21 mouse cellular contexts compared by ENCODE assay signal in genomic region chr5:3490358-3490757, GRCm38 (mm10). TPM values are rescaled to one million over a fixed set of nuclear protein-coding genes. Genes with fewer than 3 reads are reported as not detected.
DNase-seq lines count a peak whose midpoint lies in the region; ATAC-seq and TF ChIP-seq lines count a peak whose summit lies in the region.
"Had no signal": no experiment of that assay in that cellular context is flagged by ENCODE, and none has a peak within 500 bp of the region (broad histone marks: within the 10 kb centered on the region; RNA-seq: fewer than 3 reads in every experiment).

No protein-coding gene starts in this region.

- intact Hi-C loops in heart, postnatal 14 days (cut with DNase I), result no loop called here

- no peak for TF ChIP-seq CTCF in lung, embryonic 14.5 days (IDR thresholded peaks at IDR 0.05; ENCODE audit: low read depth)
- no peak for TF ChIP-seq CTCF in cerebellum, adult 2 months (IDR thresholded peaks at IDR 0.05; ENCODE audit: borderline replicate concordance, insufficient read depth, low read depth, low read length)

- no peak overlapping the region for H3K9ac ChIP-seq in lung, embryonic 14.5 days
- H3K9ac ChIP-seq: forebrain, embryonic 12.5 days; heart, embryonic 15.5 days; hindbrain, embryonic 12.5 days; intestine, embryonic 15.5 days; midbrain, embryonic 13.5 days had no signal

- no peak for TF ChIP-seq POLR2A in cerebellum, adult 2 months (IDR thresholded peaks at IDR 0.05; ENCODE audit: borderline replicate concordance, insufficient read depth, low read length)

- no peaks in the 10 kb centered on the region for H3K9me3 ChIP-seq in lung, embryonic 14.5 days (ENCODE audit: low read depth, low read length)
- H3K9me3 ChIP-seq: forebrain, embryonic 12.5 days; heart, embryonic 15.5 days; hindbrain, embryonic 12.5 days; intestine, embryonic 15.5 days; limb, embryonic 10.5 days; midbrain, embryonic 13.5 days had no signal

- peak overlapping the region; percentile 44; the same call in 1 of the 2 replicates for H3K27ac ChIP-seq in lung, embryonic 14.5 days (ENCODE audit: low read depth)
- H3K27ac ChIP-seq in brown adipose tissue, adult 24 weeks (replicated peaks; ENCODE audit: low read depth, low read length), result peak overlapping the region; percentile 2; the same call in 1 of the 2 replicates
- no peak overlapping the region for H3K27ac ChIP-seq in cerebellum, adult 2 months (ENCODE audit: insufficient read depth, low read length)
- H3K27ac ChIP-seq: forebrain, embryonic 12.5 days; heart, embryonic 15.5 days; hindbrain, embryonic 12.5 days; intestine, embryonic 15.5 days; layer of hippocampus, adult 2 months; left cerebral cortex, adult 2 months; midbrain, embryonic 13.5 days had no signal

- peaks cover 8% of the 10 kb centered on the region; the same call in 1 of the 2 replicates for H3K36me3 ChIP-seq in lung, embryonic 14.5 days (ENCODE audit: insufficient read depth)
- H3K36me3 ChIP-seq: forebrain, embryonic 12.5 days; hindbrain, embryonic 12.5 days; intestine, embryonic 15.5 days; midbrain, embryonic 13.5 days had no signal

- no peak overlapping the region for H3K4me2 ChIP-seq in lung, embryonic 14.5 days
- H3K4me2 ChIP-seq: forebrain, embryonic 12.5 days; heart, embryonic 15.5 days; hindbrain, embryonic 12.5 days; intestine, embryonic 15.5 days; midbrain, embryonic 13.5 days had no signal

- no peak overlapping the region for H3K4me3 ChIP-seq in lung, embryonic 14.5 days (ENCODE audit: low read depth, low read length)
- H3K4me3 ChIP-seq in brown adipose tissue, adult 24 weeks (ENCODE audit: insufficient read depth, low read depth, low read length), result no peak overlapping the region
- no peak overlapping the region for H3K4me3 ChIP-seq in cerebellum, adult 2 months (replicated peaks; ENCODE audit: insufficient read depth, low read depth, low read length)
- H3K4me3 ChIP-seq: forebrain, embryonic 12.5 days; heart, embryonic 15.5 days; hindbrain, embryonic 12.5 days; intestine, embryonic 15.5 days; layer of hippocampus, adult 2 months; left cerebral cortex, adult 2 months; limb, embryonic 10.5 days; midbrain, embryonic 13.5 days had no signal

- H3K27me3 ChIP-seq in lung, embryonic 14.5 days (ENCODE audit: insufficient read depth, low read length), result no peaks in the 10 kb centered on the region
- no peaks in the 10 kb centered on the region for H3K27me3 ChIP-seq in cerebellum, adult 2 months (ENCODE audit: control insufficient read depth, insufficient read depth, low read length)
- H3K27me3 ChIP-seq: forebrain, embryonic 12.5 days; heart, embryonic 15.5 days; hindbrain, embryonic 12.5 days; intestine, embryonic 15.5 days; midbrain, embryonic 13.5 days had no signal

- peaks cover 11% of the 10 kb centered on the region for H3K4me1 ChIP-seq in lung, embryonic 14.5 days (ENCODE audit: insufficient read depth)
- H3K4me1 ChIP-seq in brown adipose tissue, adult 24 weeks (ENCODE audit: control insufficient read depth, insufficient read depth, insufficient read length, low read length), result peaks cover 15% of the 10 kb centered on the region; the same call in 1 of the 2 replicates
- no peaks in the 10 kb centered on the region for H3K4me1 ChIP-seq in cerebellum, adult 2 months (ENCODE audit: control insufficient read depth, insufficient read depth, low read length)
- H3K4me1 ChIP-seq: forebrain, embryonic 12.5 days; hindbrain, embryonic 12.5 days; midbrain, embryonic 13.5 days had no signal

- DNase-seq in heart, adult 9 months (ENCODE audit: low spot score in 2 of 2), result peak; percentile 40 to 55
- no peak for DNase-seq in heart, postnatal 14 days
- no peak for DNase-seq in lung, embryonic 14.5 days
- no peak for DNase-seq in lung, postnatal 10 days
- no peak for DNase-seq in Muller cell, postnatal 12 days (ENCODE audit: inconsistent ontology term)
- DNase-seq in cerebellum, adult 2 months, result no peak
- DNase-seq: cerebellum, adult 11 months; cerebellum, postnatal 25 days; retina, postnatal 1 day; right cerebral cortex, postnatal 4 days; thymus, adult 18-20 months had no signal

- WGBS in lung, embryonic 14.5 days, result 84% methylated on average over 3 of the region's 3 CpGs
- WGBS in cerebellum, adult 2 months, result 93% methylated on average over 3 of the region's 3 CpGs

- no peak for ATAC-seq in lung, embryonic 14.5 days (ENCODE audit: insufficient read depth)
- ATAC-seq in monocyte, adult 5-6 weeks (replicated peaks; ENCODE audit: insufficient number of reproducible peaks, low FRiP score, low TSS enrichment, poor library complexity, severe bottlenecking), result 0 out of 2 replicates have a peak, but pooled peaks have one; percentile 7
- ATAC-seq: midbrain, embryonic 13.5 days had no signal

RNA-seq across cellular contexts. Expression of gene Fam133b, which starts 53.3 kb away (rescaled TPM):
- total RNA-seq in heart, postnatal 14 days (2021), result 10 to 100 TPM; 16.0 to 19.4 TPM
- 33.5 and 36.6 TPM in 2 replicates for polyA plus RNA-seq in lung, embryonic 14.5 days (2014; fragmentation: Nextera tagmentation; extraction: Ambion mirVana)
- 9.1 and 16.1 TPM in 2 replicates for polyA plus RNA-seq in brown adipose tissue, adult 24 weeks (2012; ENCODE audit: insufficient read depth, insufficient read length, missing spikeins)
- total RNA-seq in monocyte, adult 5-6 weeks (2017), result 76.0 to 90.1 TPM (median 79.9 TPM) in 3 replicates
- 29.6 and 30.6 TPM in 2 replicates for polyA plus RNA-seq in cerebellum, adult 2 months (2012; rRNA removed)

Comparison
In these comparisons a context has a peak if more than half of its experiments do, and no peak if none do; other contexts are left out.
1. DNase-seq: peak in heart, adult 9 months (2 of 2); none in heart, postnatal 14 days (0 of 2), lung, embryonic 14.5 days (single experiment), lung, postnatal 10 days (single experiment), Muller cell, postnatal 12 days (single experiment) and cerebellum, adult 2 months (0 of 2).